Mouse (Mus musculus): ENCODE measurements around the gene Cep68.

Gene Cep68

DNA sequence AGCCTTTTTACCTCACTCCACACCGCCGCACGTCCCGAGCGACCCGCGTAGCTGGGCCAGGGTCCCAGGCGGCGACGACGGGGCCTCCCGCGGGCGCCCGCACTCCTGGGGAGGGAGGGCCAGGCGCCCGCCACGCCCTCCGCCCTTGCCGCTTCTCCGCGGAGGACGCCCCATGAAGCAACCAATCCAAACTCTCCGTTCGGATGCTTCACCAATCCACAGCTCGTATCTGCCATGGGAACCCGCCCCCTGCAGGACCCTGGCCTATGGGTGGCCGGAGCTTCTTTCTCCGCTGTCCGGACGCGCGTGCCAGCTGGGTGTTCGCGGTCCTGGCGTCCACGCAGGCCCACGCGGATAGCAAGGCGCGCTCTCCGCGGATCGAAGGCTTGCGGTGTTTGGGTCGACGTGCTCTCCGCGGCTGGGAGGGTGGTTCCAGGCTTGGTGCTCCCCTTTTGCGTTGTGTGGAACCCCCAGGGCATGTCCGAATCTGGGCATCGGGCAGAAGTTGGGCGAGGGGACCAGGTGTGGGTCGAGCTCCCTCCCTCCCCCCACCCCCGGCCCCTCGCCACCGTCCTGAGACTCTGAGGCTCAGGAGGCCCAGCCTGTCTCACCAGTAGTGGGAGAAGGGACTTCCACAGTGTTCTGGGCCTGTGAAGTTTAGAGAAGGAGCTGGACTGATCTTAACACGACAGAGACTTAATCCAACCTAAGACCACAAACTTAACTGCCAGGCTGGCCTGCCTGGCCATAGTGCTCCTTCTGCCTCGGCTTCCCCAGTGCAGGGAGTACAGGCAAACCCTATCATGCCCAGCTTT is at the start of gene Cep68:
Gene Cep68, minus strand, starts transcription at position 134 of the 815 bp plus-strand sequence.
- in situ Hi-C loops (cut with MboI, MseI): loop anchor here in 1 of 2 experiments (10.0 kb wide), 1 partner anchor 385 kb away; no protein-coding TSS in a partner anchor

GRCm38 (mm10) chr11:20284463-20284862 is 35.2 kb upstream of the Cep68 start:
- in situ Hi-C loops (cut with MboI, MseI): no loop called here

- in situ Hi-C loops (cut with MboI, MseI): no loop called here
Observed at GRCm38 (mm10) chr11:20282601-20283219, 33.5 kb upstream of the Cep68 start.

DNA sequence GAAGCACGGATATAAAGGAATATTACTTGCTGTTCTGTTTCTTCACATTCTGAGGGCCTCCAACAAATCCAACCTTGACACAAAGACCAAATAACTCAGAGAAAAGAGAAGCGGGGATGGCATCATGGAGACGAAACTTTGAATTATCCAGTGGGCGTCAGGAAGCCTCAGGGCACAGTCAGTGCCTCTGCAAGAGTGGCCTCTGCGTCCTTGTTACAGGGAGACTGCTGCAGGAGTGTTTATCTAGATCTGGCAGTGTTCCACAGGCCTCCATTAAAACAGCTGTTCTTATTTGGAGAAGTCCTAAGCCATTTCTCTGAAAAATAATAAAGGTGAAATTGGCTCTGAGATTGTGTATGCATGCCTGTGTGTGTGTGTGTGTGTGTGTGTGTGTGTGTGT is 31.8 kb upstream of the Cep68 start:
- in situ Hi-C loops (cut with MboI, MseI): no loop called here

DNA sequence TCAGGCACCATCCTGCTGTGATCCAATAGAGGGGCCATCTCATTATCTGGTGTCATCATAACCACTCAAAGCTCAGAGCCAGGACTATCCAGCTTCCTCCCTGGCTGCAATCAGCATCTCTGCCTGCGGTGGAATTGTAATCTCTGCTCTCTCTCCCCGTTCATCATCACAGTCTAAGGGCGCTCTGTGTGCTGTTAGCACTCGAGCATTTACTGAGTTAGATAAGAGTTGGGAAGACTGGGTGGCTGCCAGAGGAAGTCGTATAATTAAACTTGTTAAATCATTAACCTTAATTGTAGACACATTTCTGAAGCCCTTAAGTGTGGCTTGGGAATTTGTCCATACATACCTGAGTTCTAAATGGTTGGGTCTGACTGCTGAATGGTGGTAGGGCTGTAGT is 29.5 kb upstream of the Cep68 start:
- in situ Hi-C loops (cut with MboI, MseI): no loop called here

DNA sequence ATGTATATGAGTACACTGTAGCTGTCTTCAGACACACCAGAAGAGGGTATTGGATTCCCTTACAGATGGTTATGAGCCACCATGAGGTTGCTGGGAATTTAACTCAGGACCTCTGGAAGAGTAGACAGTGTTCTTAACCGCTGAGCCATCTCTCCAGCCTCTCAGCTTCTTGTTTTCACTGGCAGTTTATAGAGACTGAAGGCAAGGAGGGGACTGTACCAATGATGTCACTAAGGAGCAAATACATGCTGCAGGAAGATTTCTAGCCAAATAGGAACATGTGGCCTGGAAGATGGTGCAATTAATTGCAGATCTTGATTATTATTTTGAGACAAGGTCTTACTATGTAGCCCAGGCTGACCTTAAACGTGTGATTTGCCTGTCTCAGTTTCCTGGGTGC is 27.9 kb upstream of the Cep68 start:
- in situ Hi-C loops (cut with MboI, MseI): no loop called here

DNA sequence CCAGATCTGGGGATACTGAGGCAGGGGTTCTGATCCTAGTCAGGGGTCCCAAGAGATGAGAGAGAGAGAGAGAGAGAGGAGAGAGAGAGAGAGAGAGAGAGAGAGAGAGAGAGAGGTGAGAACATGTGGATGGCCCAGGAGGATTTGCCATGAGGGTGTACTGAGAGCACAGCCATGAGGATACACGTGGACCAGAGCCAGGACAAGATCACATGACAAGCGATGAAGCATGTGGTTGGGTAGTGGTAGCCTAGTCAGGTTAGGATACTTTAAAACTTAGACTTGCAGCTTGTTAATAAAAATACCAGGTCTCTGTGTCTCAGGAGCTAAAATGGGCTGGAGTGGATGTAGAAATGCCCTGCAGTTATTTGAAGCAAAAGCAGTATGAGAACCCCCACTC is 26.7 kb upstream of the Cep68 start:
- in situ Hi-C loops (cut with MboI, MseI): no loop called here

GRCm38 (mm10) chr11:20269885-20270284 is 20.7 kb upstream of the Cep68 start:
- in situ Hi-C loops (cut with MboI, MseI): loop anchor here in 1 of 2 experiments (5.0 kb wide), 1 partner anchor 127 kb away; no protein-coding TSS in a partner anchor

DNA sequence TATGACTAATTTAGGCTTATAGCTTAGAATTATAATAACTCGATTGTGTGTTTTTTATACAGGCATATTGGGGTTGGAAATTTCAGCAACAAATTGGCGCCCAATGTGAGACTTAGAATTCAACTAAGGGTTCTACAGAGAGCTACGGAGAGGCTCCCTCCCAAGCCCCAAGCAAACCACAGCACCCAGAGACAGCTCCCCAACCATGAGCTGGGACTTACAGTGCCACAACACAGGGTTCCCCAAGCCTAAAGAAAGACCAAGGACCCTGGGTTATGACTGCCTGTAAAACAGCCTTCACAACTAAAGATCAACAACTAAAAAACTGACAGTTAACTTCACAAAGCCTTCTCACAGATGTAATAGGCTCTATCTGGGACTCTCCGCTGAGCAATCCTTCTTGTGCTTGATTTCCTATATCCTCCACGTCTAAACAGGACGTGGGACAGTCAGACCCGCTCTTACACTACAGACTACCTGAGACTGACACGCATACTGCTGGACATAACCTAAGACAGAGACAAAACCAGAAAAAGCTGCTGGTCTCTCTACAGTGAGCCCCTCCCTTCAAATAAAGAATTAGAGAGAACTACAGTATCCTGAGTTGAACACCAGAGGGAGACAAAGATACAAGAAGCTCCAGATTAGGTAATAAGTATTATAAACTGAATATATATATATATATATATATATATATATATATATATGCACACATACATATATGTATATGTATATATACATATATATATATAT is 13.6 kb upstream of the Cep68 start:
- in situ Hi-C loops (cut with MboI, MseI): loop anchor here in 1 of 2 experiments (5.0 kb wide), 1 partner anchor 134 kb away; no protein-coding TSS in a partner anchor

- in situ Hi-C loops (cut with MboI, MseI): no loop called here
Observed at GRCm38 (mm10) chr11:20254791-20255190, 5.6 kb upstream of the Cep68 start.

GRCm38 (mm10) chr11:20253088-20253487 is 3.9 kb upstream of the Cep68 start:
- in situ Hi-C loops (cut with MboI, MseI): no loop called here

- in situ Hi-C loops (cut with MboI, MseI): no loop called here
Observed at GRCm38 (mm10) chr11:20250476-20251178, 1.4 kb upstream of the Cep68 start.

GRCm38 (mm10) chr11:20248840-20249239 is 389 bp downstream of the Cep68 start:
- in situ Hi-C loops (cut with MboI, MseI): loop anchor here in 1 of 2 experiments (10.0 kb wide), 1 partner anchor 386 kb away; no protein-coding TSS in a partner anchor

GRCm38 (mm10) chr11:20248277-20248676 is 952 bp downstream of the Cep68 start:
- in situ Hi-C loops (cut with MboI, MseI): loop anchor here in 1 of 2 experiments (10.0 kb wide), 1 partner anchor 387 kb away; no protein-coding TSS in a partner anchor

- in situ Hi-C loops (cut with MboI, MseI): loop anchor here in 1 of 2 experiments (10.0 kb wide), 1 partner anchor 388 kb away; no protein-coding TSS in a partner anchor
Observed at GRCm38 (mm10) chr11:20247146-20247855, 1.9 kb downstream of the Cep68 start.

- in situ Hi-C loops (cut with MboI, MseI): loop anchor here in 1 of 2 experiments (10.0 kb wide), 1 partner anchor 388 kb away; no protein-coding TSS in a partner anchor
Observed at GRCm38 (mm10) chr11:20246616-20247015, 2.6 kb downstream of the Cep68 start.

DNA sequence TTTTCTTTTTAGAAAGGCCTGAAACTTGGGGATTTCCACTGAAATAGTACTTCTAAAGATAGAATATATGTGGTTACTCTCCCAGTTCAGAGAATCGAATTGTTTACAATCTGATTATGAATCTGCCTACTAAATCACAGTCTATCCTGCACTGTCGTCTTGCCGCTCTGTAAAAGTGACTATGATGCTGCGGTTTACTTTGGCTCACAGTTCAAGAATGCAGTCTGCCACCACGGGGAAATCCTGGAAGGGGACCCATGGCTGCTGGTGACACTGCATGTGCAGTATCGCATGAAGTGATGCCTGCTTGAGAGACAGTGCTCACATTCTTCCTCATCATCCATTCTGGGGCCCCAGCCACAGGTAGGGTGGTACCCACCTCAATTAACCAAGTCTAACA is 3.9 kb downstream of the Cep68 start:
- in situ Hi-C loops (cut with MboI, MseI): loop anchor here in 1 of 2 experiments (10.0 kb wide), 1 partner anchor 389 kb away; no protein-coding TSS in a partner anchor

DNA sequence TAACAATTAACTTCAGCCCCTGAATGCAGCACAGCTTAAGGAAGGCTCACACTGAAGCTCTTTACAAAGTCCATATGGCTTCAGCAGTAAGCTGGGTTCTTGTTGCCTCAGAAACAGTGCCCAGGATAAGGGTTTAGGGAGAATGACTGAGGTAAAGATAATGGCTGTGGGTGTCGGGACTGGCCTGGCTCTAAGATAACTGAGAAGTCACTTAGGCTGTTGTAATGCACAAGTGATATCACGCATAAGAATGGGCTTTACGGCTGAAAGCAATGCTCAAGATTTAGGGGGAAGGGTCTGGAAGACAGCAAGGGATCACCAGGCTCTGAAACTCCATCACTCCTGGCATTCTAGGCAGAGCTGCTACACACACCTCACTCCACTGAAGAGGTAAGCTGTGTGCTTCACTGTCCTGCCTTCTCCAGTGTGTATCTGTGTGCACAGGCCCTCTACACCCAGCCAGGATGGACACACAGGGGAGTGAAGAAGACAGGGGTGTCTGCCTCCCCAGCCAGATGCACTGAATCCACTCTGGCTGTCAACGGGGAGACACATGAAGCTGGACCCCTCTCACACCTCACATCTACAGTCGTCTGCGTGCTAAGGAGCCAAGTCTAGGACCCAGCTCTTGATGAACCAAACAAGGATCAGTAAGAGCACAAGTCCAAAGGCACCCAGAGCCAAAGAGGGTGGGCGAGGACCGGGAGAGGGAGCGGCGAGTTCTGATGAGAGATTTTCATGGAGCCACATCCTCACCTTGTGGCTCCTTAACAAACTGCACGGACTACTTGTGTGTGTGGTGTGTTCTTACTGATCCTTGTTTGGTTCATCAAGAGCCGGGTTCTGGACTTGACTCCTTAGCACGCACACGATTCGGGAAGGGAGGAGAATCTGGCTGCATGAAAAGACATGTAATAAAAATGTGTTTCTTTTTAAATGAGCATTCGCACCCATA is 4.6 kb downstream of the Cep68 start:
- in situ Hi-C loops (cut with MboI, MseI): loop anchor here in 1 of 2 experiments (10.0 kb wide), 1 partner anchor 390 kb away; no protein-coding TSS in a partner anchor
